Mouse (Mus musculus) lung, embryonic 14.5 days (tissue): ENCODE results near the gene Sec22a. TPM values are rescaled to one million over a fixed set of nuclear protein-coding genes. Genes with fewer than 3 reads are reported as not detected.
A peak's percentile ranks its signal among the peaks of the same experiment; 100 is the strongest.

Experiments
- ATAC-seq: fragments of 200-750 bp; cut with Nextera tagmentation; 2 replicates; pipeline ENCODE4 v1.8.0; 2017; ENCODE audit warnings: mild to moderate bottlenecking, moderate TSS enrichment, moderate library complexity; ENCODE audit not compliant: insufficient read depth
- DNase-seq: peaks from one replicate; pipeline ENCODE4 v3.0.0-alpha.2; 2015
- H3K27ac ChIP-seq: fragments of 300-500 bp; sonication (generic); 2 replicates; pipeline ENCODE4 v1.5.1; 2014; ENCODE audit warnings: low read depth, mild to moderate bottlenecking, moderate library complexity
- H3K27me3 ChIP-seq: fragments of 300-500 bp; sonication (generic); 2 replicates; pipeline ENCODE4 v1.6.1; 2014; ENCODE audit warnings: low read length, control low read depth; ENCODE audit not compliant: insufficient read depth
- H3K36me3 ChIP-seq: fragments of 300-500 bp; sonication (generic); 2 replicates; pipeline ENCODE4 v1.6.1; 2014; ENCODE audit warnings: control low read depth; ENCODE audit not compliant: insufficient read depth
- H3K4me1 ChIP-seq: fragments of 300-500 bp; sonication (generic); 2 replicates; pipeline ENCODE4 v1.6.1; 2014; ENCODE audit warnings: antibody characterized with exemption, control low read depth; ENCODE audit not compliant: insufficient read depth
- H3K4me2 ChIP-seq: fragments of 300-500 bp; sonication (generic); 2 replicates; pipeline ENCODE4 v1.6.1; 2014; ENCODE audit warnings: mild to moderate bottlenecking
- H3K4me3 ChIP-seq: fragments of 300-500 bp; sonication (generic); 2 replicates; pipeline ENCODE4 v1.5.1; 2014; ENCODE audit warnings: low read depth, low read length
- H3K9ac ChIP-seq: fragments of 300-500 bp; sonication (generic); 2 replicates; pipeline ENCODE4 v1.6.1; 2014
- H3K9me3 ChIP-seq: fragments of 300-500 bp; sonication (generic); 2 replicates; pipeline ENCODE4 v1.6.1; 2016; ENCODE audit warnings: low read depth, low read length, control low read depth
- CTCF ChIP-seq: IDR thresholded peaks from 2 replicates; pipeline ENCODE4 v1.5.1; 2016; ENCODE audit warnings: antibody characterized with exemption, low read depth
- WGBS: fragments of 180-500 bp; shearing (Covaris S2); extraction: QIAGEN DNeasy Blood & Tissue Kit; methylation state at CpG from one replicate; pipeline ENCODE4 v1.1.7; 2014; 5-methylcytosine and 5-hydroxymethylcytosine counted together
- polyA plus RNA-seq: library from polyadenylated mRNA; unstranded; fragments of >200 nt; fragmentation: Nextera tagmentation; extraction: Ambion mirVana; gene quantifications from 2 replicates; pipeline ENCODE4 v1.2.1, GENCODE M21; 2014

Gene Sec22a
- polyA plus RNA-seq, result 45.8 and 52.1 TPM in 2 replicates

DNA sequence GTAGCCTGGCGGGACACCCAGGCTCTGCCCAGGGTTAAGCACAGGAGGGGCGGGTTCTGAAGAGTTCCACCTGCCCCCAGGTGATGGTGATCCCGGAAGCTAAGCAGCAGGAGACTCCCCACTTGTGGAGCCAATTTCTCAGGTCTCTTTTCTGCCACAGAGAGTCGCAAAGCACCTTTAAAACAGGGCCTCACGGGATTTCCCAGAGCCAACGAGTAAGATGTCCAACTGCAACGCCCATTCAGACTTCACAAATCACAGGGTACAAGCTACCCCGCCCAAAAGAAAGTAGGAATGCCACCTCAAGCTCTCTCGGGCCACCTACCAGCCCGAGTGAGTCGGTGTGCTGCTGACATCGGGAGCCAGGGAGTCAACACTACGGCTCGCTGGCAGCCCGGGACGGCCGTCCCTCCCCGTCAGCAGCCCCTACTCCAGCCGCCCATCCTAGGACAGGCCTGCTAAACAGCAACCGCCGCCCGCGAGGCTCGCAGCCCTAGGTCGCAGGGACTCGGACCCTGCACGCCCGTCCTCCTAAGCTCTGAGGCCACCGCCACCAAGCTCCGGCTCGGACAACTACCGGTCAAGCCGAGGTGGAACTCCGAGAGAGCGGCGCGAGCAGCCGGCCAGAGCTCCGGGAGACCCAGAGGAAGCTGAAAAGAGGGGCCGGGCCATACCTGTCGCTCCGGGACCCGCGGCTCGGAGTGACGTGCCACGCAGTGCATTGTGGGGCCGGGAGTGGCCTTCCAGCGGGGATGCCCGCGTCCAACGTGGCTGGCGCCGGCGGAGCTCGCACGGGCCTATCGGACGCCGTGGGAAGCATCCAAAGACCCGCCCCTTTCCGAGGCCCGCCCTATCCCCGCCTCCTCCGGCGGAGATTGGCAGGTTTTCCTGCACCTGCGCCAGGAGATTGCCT lies at the start of gene Sec22a:
TSS of gene Sec22a (minus strand) at position 769 of the 913 bp plus-strand sequence.
- under 1% methylated on average over 67 of the region's 67 CpGs for WGBS
- H3K27me3 ChIP-seq, result no peaks in the 10 kb centered on the region

DNA sequence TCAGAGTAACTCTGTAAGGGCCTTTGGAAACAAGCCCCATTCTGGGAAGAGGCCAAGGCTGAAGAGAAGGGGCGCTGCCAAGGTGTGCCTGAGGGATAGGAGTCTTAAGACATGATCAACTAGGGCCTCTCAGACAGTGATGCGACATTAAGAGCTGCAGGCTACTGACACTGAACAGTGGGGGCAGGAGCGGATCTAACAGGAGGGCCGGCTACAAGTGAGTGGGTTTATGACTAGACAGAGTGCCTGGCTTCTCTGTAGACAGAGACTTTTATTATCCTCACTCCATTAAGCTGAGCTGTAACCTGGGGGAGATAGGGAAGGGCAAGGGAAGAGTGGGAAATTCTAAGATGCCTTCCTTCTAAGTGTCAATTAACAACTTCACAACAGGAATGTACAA lies 43.0 kb upstream of the Sec22a start:
- no peak overlapping the region for H3K4me2 ChIP-seq
- WGBS, result 63% methylated on average over 4 of the region's 4 CpGs
- DNase-seq, result no peak
- H3K4me1 ChIP-seq, result no peaks in the 10 kb centered on the region
- H3K9ac ChIP-seq, result no peak overlapping the region
- H3K27ac ChIP-seq, result no peak overlapping the region
- no peak for ATAC-seq
- no peak for TF ChIP-seq CTCF
- no peaks in the 10 kb centered on the region for H3K27me3 ChIP-seq
- H3K9me3 ChIP-seq, result no peaks in the 10 kb centered on the region
- H3K36me3 ChIP-seq, result peaks cover 14% of the 10 kb centered on the region; the same call in 1 of the 2 replicates
- no peak overlapping the region for H3K4me3 ChIP-seq

More for the DNA sequence above, at the start of gene Sec22a:
- Histone ChIP-seq H3K27ac (peak within 1 kb of the TSS; percentile 88), H3K9me3 (no peaks in the 10 kb centered on the region), H3K4me3 (peak within 1 kb of the TSS; percentile 85), H3K4me1 (peaks cover 3% of the 10 kb centered on the region), H3K9ac (peak within 1 kb of the TSS; percentile 84), H3K4me2 (peak within 1 kb of the TSS; percentile 92), H3K36me3 (0 out of 2 replicates have a peak, but pooled peaks cover 2% of the 10 kb centered on the region)
- no peak for TF ChIP-seq CTCF
- peak; percentile 99 for ATAC-seq
- DNase-seq, result peak; percentile 97

DNA sequence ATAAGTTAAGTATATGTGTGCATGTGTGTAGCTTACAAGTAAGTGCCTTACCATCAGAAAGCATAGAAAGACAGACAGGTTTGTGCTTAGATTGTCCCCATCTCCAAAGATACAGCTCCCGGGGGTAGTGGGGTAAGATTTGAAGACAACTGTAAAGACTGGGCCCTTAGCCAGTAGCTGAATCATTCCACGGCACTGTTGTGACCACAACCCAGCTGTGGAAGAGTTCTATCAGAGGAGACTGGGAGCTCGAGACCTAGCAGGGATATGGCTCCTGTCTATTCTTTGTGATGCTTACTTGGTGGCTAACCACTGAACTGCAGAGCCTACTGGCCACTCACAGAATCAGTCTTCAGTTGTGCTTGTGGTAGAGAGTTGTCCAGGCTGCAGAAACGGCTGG lies 42.4 kb upstream of the Sec22a start:
- 79% methylated on average over 4 of the region's 4 CpGs for WGBS
- no peak for ATAC-seq
- H3K36me3 ChIP-seq, result peaks cover 14% of the 10 kb centered on the region; the same call in 1 of the 2 replicates

DNA sequence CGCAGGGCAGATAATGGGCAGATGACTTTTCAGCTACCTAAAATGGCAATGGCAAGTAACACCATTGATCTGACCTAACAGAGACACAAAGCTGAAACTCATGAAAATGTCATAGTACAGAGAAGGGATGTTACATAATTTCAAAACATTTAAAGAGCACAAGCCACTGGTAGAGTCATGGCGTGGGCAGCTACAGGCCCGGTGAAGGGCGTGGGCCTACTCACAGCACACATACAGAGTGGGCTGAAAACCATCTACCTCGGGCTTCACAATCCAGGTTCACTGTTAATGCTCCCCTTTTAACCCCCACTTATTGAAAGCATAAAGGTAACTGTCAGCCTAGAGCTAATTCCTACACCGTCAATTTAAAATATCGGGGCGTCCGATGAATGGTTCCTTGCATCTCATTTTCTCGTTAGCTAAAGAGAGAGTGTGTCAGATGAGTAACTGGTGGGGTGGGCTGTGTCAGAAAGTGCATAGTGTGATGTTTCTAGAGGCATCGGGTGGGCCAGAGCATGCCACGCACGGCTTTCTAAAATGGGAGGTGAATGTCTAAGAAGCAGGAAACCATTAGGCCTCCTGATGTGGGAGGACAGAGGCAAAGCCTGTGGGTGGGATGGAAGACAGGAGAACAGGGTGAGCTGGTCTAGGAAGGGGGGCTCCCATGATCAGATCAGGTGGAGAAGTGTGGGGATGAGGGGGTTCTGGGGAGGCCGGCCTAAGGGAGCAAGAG lies 41.8 kb upstream of the Sec22a start:
- H3K36me3 ChIP-seq, result peaks cover 13% of the 10 kb centered on the region; the same call in 1 of the 2 replicates
- no peak overlapping the region for H3K27ac ChIP-seq
- no peak overlapping the region for H3K4me3 ChIP-seq
- ATAC-seq (no peak), DNase-seq (no peak)
- H3K4me1 ChIP-seq, result no peaks in the 10 kb centered on the region
- no peaks in the 10 kb centered on the region for H3K9me3 ChIP-seq
- no peaks in the 10 kb centered on the region for H3K27me3 ChIP-seq
- H3K9ac ChIP-seq, result no peak overlapping the region
- no peak overlapping the region for H3K4me2 ChIP-seq
- 91% methylated on average over 14 of the region's 14 CpGs for WGBS
- no peak for TF ChIP-seq CTCF

More for the DNA sequence above, 42.4 kb upstream of the Sec22a start:
- no peak overlapping the region for H3K27ac ChIP-seq
- H3K4me3 ChIP-seq, result no peak overlapping the region
- H3K4me1 ChIP-seq, result no peaks in the 10 kb centered on the region
- no peak overlapping the region for H3K4me2 ChIP-seq
- no peaks in the 10 kb centered on the region for H3K27me3 ChIP-seq
- H3K9me3 ChIP-seq, result no peaks in the 10 kb centered on the region
- no peak for DNase-seq
- H3K9ac ChIP-seq, result no peak overlapping the region
- TF ChIP-seq CTCF, result no peak

DNA sequence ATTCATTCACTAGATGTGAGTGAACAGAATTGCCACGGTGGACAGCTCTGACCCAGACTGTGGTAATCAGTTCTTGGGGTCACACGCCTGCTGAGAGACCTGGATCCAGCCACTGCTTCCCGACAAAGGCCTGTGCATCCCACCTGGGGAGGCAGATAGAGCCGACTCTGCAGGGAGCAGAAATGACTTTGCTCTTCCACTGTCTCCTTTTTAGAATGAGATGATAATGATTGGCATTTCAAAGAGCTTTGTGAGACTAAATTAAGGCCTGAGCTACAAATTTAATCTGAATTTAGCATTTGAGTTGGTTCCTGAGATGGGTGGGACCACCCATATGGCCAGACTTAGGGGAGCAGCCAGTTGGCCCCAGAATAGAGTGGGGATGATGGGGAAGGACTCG lies 41.1 kb upstream of the Sec22a start:
- WGBS, result 72% methylated on average over 5 of the region's 5 CpGs

DNA sequence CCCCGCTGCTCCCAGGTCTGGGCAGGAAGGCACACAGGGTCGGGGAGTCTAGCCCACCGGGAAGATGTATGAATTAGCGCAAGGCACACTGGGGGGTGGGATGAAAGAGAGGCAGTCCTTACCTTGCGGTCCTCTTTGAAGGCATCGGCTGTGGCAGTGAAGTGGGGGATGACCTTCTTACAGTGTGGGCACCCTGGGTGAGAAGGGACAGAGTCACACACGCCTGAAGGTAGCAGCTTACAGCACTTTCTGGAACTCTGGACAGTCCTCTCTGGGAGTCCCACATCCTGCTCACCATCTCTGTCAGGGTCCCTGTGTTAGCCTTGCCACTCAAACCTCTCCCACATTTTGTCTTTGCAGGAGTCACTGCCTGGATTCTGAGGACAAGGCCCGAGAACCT lies 40.2 kb upstream of the Sec22a start:
- Histone ChIP-seq H3K9ac (no peak overlapping the region), H3K4me2 (no peak overlapping the region), H3K36me3 (peaks cover 3% of the 10 kb centered on the region; the same call in 1 of the 2 replicates), H3K9me3 (no peaks in the 10 kb centered on the region), H3K4me3 (no peak overlapping the region), H3K27ac (no peak overlapping the region), H3K27me3 (no peaks in the 10 kb centered on the region), H3K4me1 (no peaks in the 10 kb centered on the region)
- WGBS, result 83% methylated on average over 8 of the region's 8 CpGs
- ATAC-seq (no peak), DNase-seq (no peak)
- TF ChIP-seq CTCF, result no peak

More for the DNA sequence above, 41.1 kb upstream of the Sec22a start:
- H3K27ac ChIP-seq, result no peak overlapping the region
- no peaks in the 10 kb centered on the region for H3K9me3 ChIP-seq
- TF ChIP-seq CTCF, result no peak
- H3K4me3 ChIP-seq, result no peak overlapping the region
- no peaks in the 10 kb centered on the region for H3K4me1 ChIP-seq
- peaks cover 6% of the 10 kb centered on the region; the same call in 1 of the 2 replicates for H3K36me3 ChIP-seq
- H3K9ac ChIP-seq, result no peak overlapping the region
- DNase-seq (no peak), ATAC-seq (no peak)
- H3K27me3 ChIP-seq, result no peaks in the 10 kb centered on the region
- no peak overlapping the region for H3K4me2 ChIP-seq

DNA sequence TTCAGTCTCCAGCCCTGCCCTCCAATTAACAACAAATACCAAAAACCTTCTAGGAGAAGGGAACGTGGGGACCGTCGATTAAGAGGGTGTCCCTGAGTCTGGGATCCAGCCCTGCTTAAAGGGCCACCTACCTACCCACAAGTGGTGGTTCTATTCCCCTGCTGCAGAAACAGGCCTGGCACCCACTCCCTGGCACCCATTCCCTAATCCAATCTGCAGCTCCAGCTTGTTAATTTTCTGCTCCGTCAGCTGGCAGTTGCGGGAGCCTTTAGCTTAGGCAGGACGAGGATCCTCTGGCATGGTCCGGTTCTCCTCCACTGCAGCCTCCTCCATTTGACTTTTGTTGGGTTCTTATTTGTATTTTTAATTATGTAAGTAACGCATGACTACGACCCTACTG lies 39.6 kb upstream of the Sec22a start:
- Histone ChIP-seq H3K9me3 (no peaks in the 10 kb centered on the region), H3K27me3 (no peaks in the 10 kb centered on the region), H3K4me3 (no peak overlapping the region), H3K36me3 (peaks cover 3% of the 10 kb centered on the region; the same call in 1 of the 2 replicates), H3K27ac (no peak overlapping the region), H3K4me2 (no peak overlapping the region), H3K4me1 (no peaks in the 10 kb centered on the region), H3K9ac (no peak overlapping the region)
- WGBS, result 91% methylated on average over 9 of the region's 9 CpGs
- DNase-seq, result no peak
- no peak for TF ChIP-seq CTCF
- no peak for ATAC-seq
